Mouse (Mus musculus) heart, postnatal 14 days (tissue): ENCODE measurements around the gene Npm3. TPM values are rescaled to one million over a fixed set of nuclear protein-coding genes. Genes with fewer than 3 reads are reported as not detected.
A peak's percentile ranks its signal among the peaks of the same experiment; 100 is the strongest.

Experiments
- DNase-seq, 2 experiments: peaks; one replicate each; pipeline ENCODE4 v3.0.0; 2021 to 2022
- intact Hi-C: fragments of 180-260 bp; cut with DNase I; formaldehyde crosslinking; loops from one replicate; pipeline ENCODE4 v1.15.1; 2025
- total RNA-seq, 2 experiments: library from RNA; stranded (reverse); gene quantifications; 2 replicates each; pipeline ENCODE4 v1.2.3; 2021

Gene Npm3
- total RNA-seq, 2 experiments from 2014 or later: 13.0 to 18.9 TPM

- no peak for DNase-seq
- intact Hi-C loops: no loop called here
Measured at GRCm38 (mm10) chr19:45760810-45761209, 11.4 kb upstream of the Npm3 start.

GRCm38 (mm10) chr19:45758671-45759070, 9.3 kb upstream of the Npm3 start:
- no peak for DNase-seq
- intact Hi-C loops: no loop called here

- intact Hi-C loops: no loop called here
- no peak for DNase-seq
Measured at GRCm38 (mm10) chr19:45753551-45753950, 4.2 kb upstream of the Npm3 start.

GRCm38 (mm10) chr19:45751881-45752280, 2.5 kb upstream of the Npm3 start:
- DNase-seq: no peak
- intact Hi-C loops: no loop called here

GRCm38 (mm10) chr19:45748691-45749242, 624 bp downstream of the Npm3 start:
- peak in 1 of 2 experiments; percentile 12 for DNase-seq
- intact Hi-C loops: loop anchor here (2.0 to 5.0 kb wide), 2 partner anchors 34 to 91 kb away; partner anchors contain the start of gene Mgea5

GRCm38 (mm10) chr19:45748206-45748605, 1.2 kb downstream of the Npm3 start:
- DNase-seq: no peak
- intact Hi-C loops: loop anchor here (2.0 to 5.0 kb wide), 2 partner anchors 35 to 91 kb away; partner anchors contain the start of gene Mgea5

- DNase-seq: peak; percentile 83 to 90
- intact Hi-C loops: loop anchor here (2.0 to 5.0 kb wide), 2 partner anchors 90 to 526 kb away; no protein-coding TSS in a partner anchor
Measured at GRCm38 (mm10) chr19:45747028-45747867, 2.1 kb downstream of the Npm3 start.

- DNase-seq: peak; percentile 83 to 84
- intact Hi-C loops: loop anchor here (1.0 to 5.0 kb wide), 3 partner anchors 89 to 526 kb away; no protein-coding TSS in a partner anchor
Measured at GRCm38 (mm10) chr19:45746153-45747020, 3.0 kb downstream of the Npm3 start.

GRCm38 (mm10) chr19:45745344-45746152, 3.8 kb downstream of the Npm3 start:
- DNase-seq: no peak
- intact Hi-C loops: loop anchor here (1.0 to 5.0 kb wide), 3 partner anchors 88 to 525 kb away; no protein-coding TSS in a partner anchor

GRCm38 (mm10) chr19:45743619-45744018, 5.8 kb downstream of the Npm3 start:
- intact Hi-C loops: no loop called here
- no peak for DNase-seq

GRCm38 (mm10) chr19:45742984-45743575, 6.3 kb downstream of the Npm3 start:
- intact Hi-C loops: no loop called here
- no peak for DNase-seq

- peak in 1 of 2 experiments; percentile 9 for DNase-seq
- intact Hi-C loops: no loop called here
Measured at GRCm38 (mm10) chr19:45742218-45742983, 7.0 kb downstream of the Npm3 start, which contains the start of gene Fgf8. Fgf8 (minus strand) TSS chr19:45742915.

GRCm38 (mm10) chr19:45741431-45742217, 7.8 kb downstream of the Npm3 start:
- intact Hi-C loops: no loop called here
- no peak for DNase-seq

GRCm38 (mm10) chr19:45740817-45741216, 8.6 kb downstream of the Npm3 start:
- no peak for DNase-seq
- intact Hi-C loops: no loop called here

GRCm38 (mm10) chr19:45740233-45740632, 9.2 kb downstream of the Npm3 start:
- intact Hi-C loops: no loop called here
- no peak for DNase-seq

GRCm38 (mm10) chr19:45738521-45738920, 10.9 kb downstream of the Npm3 start:
- intact Hi-C loops: no loop called here
- no peak for DNase-seq

- no peak for DNase-seq
- intact Hi-C loops: no loop called here
Measured at GRCm38 (mm10) chr19:45737846-45738484, 11.4 kb downstream of the Npm3 start.
